Mouse (Mus musculus) C2C12 (cell line): ENCODE results near the gene Rd3l. TPM values are rescaled to one million over a fixed set of nuclear protein-coding genes. Genes with fewer than 3 reads are reported as not detected.

Experiments used
- H3K27me3 ChIP-seq: one replicate; pipeline ENCODE4 v1.6.1; 2011; ENCODE audit not compliant: control insufficient read depth, insufficient read depth, insufficient read length
- H3K36me3 ChIP-seq: one replicate; pipeline ENCODE4 v1.6.1; 2011; ENCODE audit not compliant: control insufficient read depth, insufficient read depth
- H3K4me3 ChIP-seq: one replicate; pipeline ENCODE4 v1.5.1; 2011; ENCODE audit warnings: mild to moderate bottlenecking, control low read depth; ENCODE audit not compliant: poor library complexity, insufficient read depth, severe bottlenecking
- H3K79me2 ChIP-seq: one replicate; pipeline ENCODE4 v1.6.1; 2011; ENCODE audit not compliant: control insufficient read depth, insufficient read depth
- H3K79me3 ChIP-seq: one replicate; pipeline ENCODE4 v1.6.1; 2011; ENCODE audit warnings: low read depth, control low read depth
- H3ac ChIP-seq: one replicate; pipeline ENCODE3; 2011; ENCODE audit warnings: low read depth; ENCODE audit not compliant: control insufficient read depth, insufficient read length
- CEBPB ChIP-seq: IDR thresholded peaks from one replicate; pipeline ENCODE4 v1.6.1; 2011; ENCODE audit warnings: low read depth, mild to moderate bottlenecking, control low read depth, moderate library complexity
- CTCF ChIP-seq: IDR thresholded peaks from one replicate; pipeline ENCODE4 v1.5.1; 2011; ENCODE audit not compliant: control insufficient read depth, insufficient read depth, insufficient read length
- FOSL1 ChIP-seq: IDR thresholded peaks from one replicate; pipeline ENCODE4 v1.8.0; 2011; ENCODE audit warnings: mild to moderate bottlenecking, low read length; ENCODE audit not compliant: poor library complexity, insufficient read depth, severe bottlenecking
- MAX ChIP-seq: IDR thresholded peaks from one replicate; pipeline ENCODE4 v1.6.1; 2011; ENCODE audit warnings: mild to moderate bottlenecking, control low read depth
- MYOD1 ChIP-seq: IDR thresholded peaks from one replicate; pipeline ENCODE4 v1.6.1; 2011; ENCODE audit warnings: low read depth; ENCODE audit not compliant: control insufficient read depth, insufficient read length
- MYOG ChIP-seq: IDR thresholded peaks from one replicate; pipeline ENCODE4 v1.6.1; 2011; ENCODE audit not compliant: control insufficient read depth, insufficient read length; ENCODE audit errors: extremely low read depth
- USF1 ChIP-seq: IDR thresholded peaks from one replicate; pipeline ENCODE4 v1.6.1; 2011; ENCODE audit warnings: low read depth, mild to moderate bottlenecking, control low read depth, moderate library complexity
- long read RNA-seq, 2 experiments: library from polyadenylated mRNA; unstranded; transcript quantifications; one replicate each; pipeline ENCODE4 v2.0.0; 2019 to 2020
- polyA plus RNA-seq: library from polyadenylated mRNA; unstranded; fragments of >200 nt; fragmentation: generic; extraction: Trizol; gene quantifications from one replicate; pipeline ENCODE4 v1.2.1, GENCODE M21; 2012; ENCODE audit warnings: missing spikeins

Rd3l gene
- polyA plus RNA-seq, result not detected
- long read RNA-seq, experiment 1, result 0 reads
- long read RNA-seq, experiment 2, result 0 reads

DNA sequence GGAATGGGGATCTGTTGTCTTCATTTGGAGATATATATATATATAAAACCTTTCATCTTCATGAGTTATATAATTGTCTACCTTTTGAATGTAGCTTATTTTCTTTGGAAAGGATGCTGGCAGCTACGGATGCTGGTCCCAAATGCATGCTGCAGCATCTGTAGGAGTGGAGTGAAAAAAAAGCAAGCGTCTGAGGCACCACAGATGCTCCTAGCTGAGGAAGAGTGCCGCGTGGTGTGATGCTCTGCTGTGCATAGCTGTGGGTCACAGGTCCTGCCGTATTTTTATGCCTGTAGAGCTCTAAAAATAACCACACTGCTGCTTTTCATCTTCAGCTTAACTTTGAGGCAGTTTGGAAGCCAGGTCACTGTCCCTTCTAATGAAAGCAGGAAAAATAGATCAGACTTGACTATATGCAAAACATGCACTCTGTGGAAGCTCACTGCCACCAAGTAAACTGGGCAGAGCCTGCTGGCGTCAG, at the start of gene Rd3l:
Gene Rd3l (minus strand): TSS at position 431 of the 481 bp plus-strand sequence.
- H3K79me2 ChIP-seq, result no peaks in the 10 kb centered on the region
- no peaks in the 10 kb centered on the region for H3K36me3 ChIP-seq
- TF ChIP-seq MAX (no peak), MYOG (no peak), MYOD1 (no peak), FOSL1 (no peak), CTCF (no peak), CEBPB (no peak), USF1 (no peak)
- no peak within 1 kb of the TSS for H3K4me3 ChIP-seq
- no peak within 1 kb of the TSS for H3ac ChIP-seq
- H3K79me3 ChIP-seq, result no peaks in the 10 kb centered on the region
- peaks cover 3% of the 10 kb centered on the region for H3K27me3 ChIP-seq

DNA sequence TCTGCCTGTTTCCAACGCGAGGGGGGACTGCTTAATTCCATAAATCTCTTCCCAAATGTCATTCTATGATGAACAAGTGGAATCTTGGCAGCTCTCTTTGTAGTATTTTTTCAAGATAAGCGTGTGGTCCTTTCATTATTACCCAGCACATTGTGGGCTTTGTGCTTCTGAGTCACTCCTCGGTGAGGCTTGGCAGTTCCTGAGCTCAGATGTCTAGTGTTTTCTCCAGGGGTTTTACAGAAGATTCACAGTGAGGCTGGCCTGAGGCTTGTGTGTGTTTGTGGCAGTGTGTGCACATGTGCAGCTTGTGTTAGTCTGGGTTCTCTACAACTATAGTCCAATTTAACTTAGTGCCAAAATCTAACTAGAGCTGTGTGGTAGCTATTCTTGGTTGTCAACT, 46.3 kb upstream of the Rd3l start:
- Histone ChIP-seq H3K4me3 (no peak overlapping the region), H3K79me3 (no peaks in the 10 kb centered on the region), H3ac (no peak overlapping the region), H3K79me2 (no peaks in the 10 kb centered on the region), H3K27me3 (no peaks in the 10 kb centered on the region), H3K36me3 (no peaks in the 10 kb centered on the region)
- TF ChIP-seq FOSL1 (peak; percentile 11), MYOG (no peak)

DNA sequence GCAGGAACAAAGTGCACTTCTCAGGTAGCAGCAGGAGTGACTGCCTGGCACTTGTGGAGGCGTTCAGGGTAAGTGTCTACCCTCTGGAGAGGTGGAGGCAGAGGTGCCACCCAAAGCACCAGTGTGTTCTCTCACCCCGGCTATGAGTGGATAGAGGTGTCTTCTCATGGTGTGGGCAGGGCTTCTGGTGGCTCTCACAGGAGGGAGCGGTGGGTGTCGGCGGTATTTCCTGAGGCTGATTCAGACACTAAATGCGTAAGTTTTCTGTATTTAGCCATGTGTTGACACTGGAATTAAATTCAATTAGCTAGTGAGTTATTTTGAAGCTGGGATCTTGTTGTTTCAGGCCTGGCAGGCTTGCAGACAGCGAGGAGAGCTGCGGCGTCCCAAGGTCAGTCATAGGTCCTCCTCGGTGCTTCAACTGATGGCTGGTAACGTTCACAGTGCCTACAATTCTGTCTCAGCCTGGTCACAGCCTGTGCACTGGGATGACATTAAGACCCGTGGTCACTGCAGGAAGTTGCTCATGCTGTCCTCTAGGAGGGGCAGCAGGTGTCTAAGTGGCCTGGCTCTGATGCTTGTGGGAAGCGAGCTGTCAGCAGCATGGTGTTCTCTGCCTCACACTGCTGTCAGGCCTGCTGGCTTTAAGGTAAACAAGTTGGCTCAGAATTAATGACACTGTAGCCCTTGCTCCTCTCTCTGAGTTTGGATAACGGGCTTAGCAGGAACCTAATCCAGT, 45.0 kb upstream of the Rd3l start:
- Histone ChIP-seq H3K79me3 (no peaks in the 10 kb centered on the region), H3K27me3 (no peaks in the 10 kb centered on the region), H3K4me3 (no peak overlapping the region), H3K36me3 (no peaks in the 10 kb centered on the region), H3ac (no peak overlapping the region), H3K79me2 (no peaks in the 10 kb centered on the region)
- peak; percentile 74 for TF ChIP-seq MYOD1
- TF ChIP-seq USF1, result no peak

DNA sequence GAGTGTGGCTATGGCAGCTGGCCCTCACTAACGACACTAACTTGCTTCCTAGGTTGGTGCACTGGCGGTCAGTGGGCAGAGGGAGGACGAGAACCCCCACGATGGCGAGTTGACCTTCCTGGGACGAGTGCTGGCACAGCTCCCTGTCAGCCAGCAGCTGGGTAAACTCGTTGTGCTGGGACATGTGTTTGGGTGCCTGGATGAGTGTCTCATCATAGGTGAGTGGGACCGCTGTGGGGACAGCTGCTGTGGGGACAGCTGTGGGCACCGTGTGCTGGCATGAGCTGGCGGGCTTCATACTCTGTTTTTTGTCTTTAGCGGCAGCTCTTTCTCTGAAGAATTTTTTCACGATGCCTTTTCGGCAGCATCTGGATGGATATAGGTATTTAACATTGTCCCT, 44.3 kb upstream of the Rd3l start:
- TF ChIP-seq USF1 (no peak), MYOG (no peak), MYOD1 (peak; percentile 85), FOSL1 (no peak)
- no peaks in the 10 kb centered on the region for H3K27me3 ChIP-seq
- H3K36me3 ChIP-seq, result no peaks in the 10 kb centered on the region
- no peaks in the 10 kb centered on the region for H3K79me2 ChIP-seq
- no peak overlapping the region for H3K4me3 ChIP-seq
- H3K79me3 ChIP-seq, result no peaks in the 10 kb centered on the region
- H3ac ChIP-seq, result no peak overlapping the region

DNA sequence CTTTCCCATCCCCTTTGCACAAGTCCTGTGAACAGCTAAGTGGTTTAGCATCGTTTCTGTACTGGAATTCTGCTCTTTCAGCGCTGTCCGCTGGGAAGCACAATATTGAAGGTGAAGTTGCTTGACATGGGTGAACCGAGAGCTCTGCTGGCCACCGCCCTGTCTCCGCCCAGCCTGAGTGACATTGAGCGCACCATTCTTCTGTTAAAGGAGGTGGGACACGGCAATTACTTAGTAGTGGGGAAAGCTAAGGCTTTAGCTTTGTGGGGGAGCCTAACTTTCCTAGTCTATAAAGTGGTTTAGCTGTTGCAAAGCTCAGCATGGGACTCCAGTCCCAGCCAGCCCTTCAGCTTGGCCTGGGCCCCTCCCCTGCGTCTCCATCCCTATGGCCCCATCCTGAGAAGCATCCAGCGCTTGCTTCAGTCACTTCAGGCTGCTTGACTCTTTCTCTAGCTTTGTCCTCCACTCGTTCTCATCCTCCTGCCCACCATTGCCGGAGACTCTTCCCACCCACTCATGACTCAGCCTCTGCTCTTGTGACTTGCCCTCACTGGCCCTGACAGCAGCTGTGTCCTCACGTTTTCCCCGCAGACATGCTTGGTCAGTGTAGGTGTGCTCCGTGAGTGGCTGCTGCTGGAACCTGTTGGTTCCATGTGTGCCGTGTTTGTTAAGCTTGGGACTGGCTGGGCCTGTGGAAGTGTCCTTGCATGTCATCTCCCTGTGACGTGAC, 43.6 kb upstream of the Rd3l start:
- H3K27me3 ChIP-seq, result no peaks in the 10 kb centered on the region
- H3K36me3 ChIP-seq, result no peaks in the 10 kb centered on the region
- H3K4me3 ChIP-seq, result no peak overlapping the region
- H3K79me3 ChIP-seq, result no peaks in the 10 kb centered on the region
- H3ac ChIP-seq, result no peak overlapping the region
- no peak for TF ChIP-seq MYOG
- no peak for TF ChIP-seq FOSL1
- H3K79me2 ChIP-seq, result no peaks in the 10 kb centered on the region

DNA sequence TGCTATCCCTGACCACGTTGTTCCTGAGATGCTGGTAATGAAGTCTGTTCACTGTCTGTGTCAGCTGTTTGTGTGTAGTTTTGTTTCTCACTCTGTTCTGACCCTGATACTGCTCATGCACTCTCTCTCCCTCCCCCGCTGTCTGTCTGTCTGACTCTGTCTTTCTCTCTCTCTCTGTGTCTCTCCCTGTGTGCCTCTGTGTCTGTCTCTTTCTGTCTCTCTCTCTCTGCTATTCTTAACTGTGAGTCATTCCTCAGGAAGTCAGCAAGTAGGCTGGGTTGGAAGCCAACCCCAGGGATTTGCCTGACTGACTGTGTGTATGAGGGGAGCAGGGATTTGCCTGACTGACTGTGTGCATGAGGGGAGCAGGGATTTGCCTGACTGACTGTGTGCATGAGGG, 42.2 kb upstream of the Rd3l start:
- Histone ChIP-seq H3K36me3 (no peaks in the 10 kb centered on the region), H3K79me3 (no peaks in the 10 kb centered on the region), H3K79me2 (no peaks in the 10 kb centered on the region), H3K27me3 (no peaks in the 10 kb centered on the region), H3ac (no peak overlapping the region), H3K4me3 (no peak overlapping the region)
- no peak for TF ChIP-seq MYOD1
- TF ChIP-seq MYOG, result no peak
- TF ChIP-seq USF1, result no peak
- TF ChIP-seq FOSL1, result no peak
- no peak for TF ChIP-seq MAX
- TF ChIP-seq CEBPB, result no peak
